Mouse (Mus musculus) liver, embryonic 16.5 days (tissue): ENCODE data around the gene Slc35c2. TPM values are rescaled to one million over a fixed set of nuclear protein-coding genes. Genes with fewer than 3 reads are reported as not detected.
A peak's percentile ranks its signal among the peaks of the same experiment; 100 is the strongest.

ENCODE experiments used
- ATAC-seq: fragments of 200-750 bp; cut with Nextera tagmentation; 2 replicates; pipeline ENCODE4 v1.8.0; 2017; ENCODE audit warnings: low read depth, mild to moderate bottlenecking, moderate number of reproducible peaks, moderate library complexity
- H3K27ac ChIP-seq: fragments of 300-500 bp; sonication (generic); 2 replicates; pipeline ENCODE4 v1.5.1; 2014; ENCODE audit warnings: mild to moderate bottlenecking, low read length
- H3K27me3 ChIP-seq: fragments of 300-500 bp; sonication (generic); 2 replicates; pipeline ENCODE4 v1.6.1; 2014; ENCODE audit warnings: low read depth, low read length, mixed read lengths; ENCODE audit not compliant: control insufficient read depth, insufficient read depth
- H3K36me3 ChIP-seq: fragments of 300-500 bp; sonication (generic); 2 replicates; pipeline ENCODE4 v1.6.1; 2014; ENCODE audit warnings: mild to moderate bottlenecking; ENCODE audit not compliant: control insufficient read depth, insufficient read depth
- H3K4me1 ChIP-seq: fragments of 300-500 bp; sonication (generic); 2 replicates; pipeline ENCODE4 v1.6.1; 2014; ENCODE audit warnings: low read depth, low read length, mixed read lengths; ENCODE audit not compliant: control insufficient read depth
- H3K4me2 ChIP-seq: fragments of 300-500 bp; sonication (generic); 2 replicates; pipeline ENCODE4 v1.6.1; 2014; ENCODE audit warnings: low read depth, low read length, mixed read lengths
- H3K4me3 ChIP-seq: fragments of 300-500 bp; sonication (generic); 2 replicates; pipeline ENCODE4 v1.5.1; 2014; ENCODE audit warnings: low read depth, mild to moderate bottlenecking, low read length
- H3K9ac ChIP-seq: fragments of 300-500 bp; sonication (generic); 2 replicates; pipeline ENCODE4 v1.6.1; 2014; ENCODE audit warnings: low read depth, low read length
- H3K9me3 ChIP-seq: fragments of 300-500 bp; sonication (generic); replicated peaks from 2 replicates; pipeline ENCODE4 v1.6.1; 2016; ENCODE audit warnings: low read length; ENCODE audit not compliant: control insufficient read depth
- WGBS: fragments of 180-500 bp; shearing (Covaris S2); extraction: QIAGEN DNeasy Blood & Tissue Kit; methylation state at CpG from one replicate; pipeline ENCODE4 v1.1.7; 2014; ENCODE audit not compliant: insufficient replicate concordance; 5-methylcytosine and 5-hydroxymethylcytosine counted together
- polyA plus RNA-seq: library from polyadenylated mRNA; unstranded; fragments of >200 nt; fragmentation: Nextera tagmentation; extraction: Ambion mirVana; gene quantifications from 2 replicates; pipeline ENCODE4 v1.2.1, GENCODE M21; 2015

The Slc35c2 gene
- 37.9 and 47.2 TPM in 2 replicates for polyA plus RNA-seq

- Histone ChIP-seq H3K4me1 (peaks cover 36% of the 10 kb centered on the region), H3K4me3 (peak within 1 kb of the TSS; percentile 82), H3K27ac (peak within 1 kb of the TSS; percentile 55), H3K9ac (peak within 1 kb of the TSS; percentile 78), H3K27me3 (no peaks in the 10 kb centered on the region), H3K36me3 (peaks cover 7% of the 10 kb centered on the region; the same call in 1 of the 2 replicates), H3K9me3 (no peaks in the 10 kb centered on the region), H3K4me2 (peak within 1 kb of the TSS; percentile 93)
- WGBS: under 1% methylated on average over 49 of the region's 49 CpGs
- ATAC-seq: peak; percentile 76
These were observed at the start of gene Slc35c2 for GRCm38 (mm10) chr2:165287202-165287984. Gene Slc35c2 (minus strand): TSS chr2:165287869.

GRCm38 (mm10) chr2:165337191-165337590 lies 49.5 kb upstream of the Slc35c2 start:
- H3K27ac ChIP-seq: no peak overlapping the region
- H3K27me3 ChIP-seq: no peaks in the 10 kb centered on the region
- H3K4me2 ChIP-seq: no peak overlapping the region
- H3K9me3 ChIP-seq: no peaks in the 10 kb centered on the region
- WGBS: 22% methylated on average over 3 of the region's 3 CpGs
- no peaks in the 10 kb centered on the region for H3K36me3 ChIP-seq
- no peak overlapping the region for H3K4me3 ChIP-seq
- H3K4me1 ChIP-seq: no peaks in the 10 kb centered on the region; the same call in 1 of the 2 replicates
- H3K9ac ChIP-seq: no peak overlapping the region
- 0 out of 2 replicates have a peak, but pooled peaks have one; percentile 30 for ATAC-seq

- Histone ChIP-seq H3K4me2 (no peak overlapping the region), H3K4me1 (peaks cover 11% of the 10 kb centered on the region), H3K27ac (0 out of 2 replicates have a peak overlapping the region, but pooled peaks have one; percentile 3), H3K27me3 (no peaks in the 10 kb centered on the region), H3K4me3 (no peak overlapping the region), H3K9ac (no peak overlapping the region), H3K36me3 (no peaks in the 10 kb centered on the region), H3K9me3 (no peaks in the 10 kb centered on the region)
- ATAC-seq: no peak
- 33% methylated on average over 14 of the region's 14 CpGs for WGBS
These were observed 45.0 kb upstream of the Slc35c2 start for GRCm38 (mm10) chr2:165332610-165333210.

GRCm38 (mm10) chr2:165329703-165330102 lies 42.0 kb upstream of the Slc35c2 start:
- Histone ChIP-seq H3K27ac (no peak overlapping the region), H3K36me3 (no peaks in the 10 kb centered on the region), H3K4me3 (no peak overlapping the region), H3K4me1 (peaks cover 27% of the 10 kb centered on the region), H3K9me3 (no peaks in the 10 kb centered on the region), H3K27me3 (no peaks in the 10 kb centered on the region), H3K9ac (no peak overlapping the region), H3K4me2 (no peak overlapping the region)
- 3% methylated on average over 3 of the region's 3 CpGs for WGBS
- ATAC-seq: no peak

- no peaks in the 10 kb centered on the region for H3K9me3 ChIP-seq
- 50% methylated on average over 5 of the region's 5 CpGs for WGBS
- ATAC-seq: no peak
- no peaks in the 10 kb centered on the region for H3K27me3 ChIP-seq
- H3K9ac ChIP-seq: no peak overlapping the region
- H3K4me1 ChIP-seq: peaks cover 33% of the 10 kb centered on the region
- no peak overlapping the region for H3K4me2 ChIP-seq
- H3K27ac ChIP-seq: no peak overlapping the region
- no peak overlapping the region for H3K4me3 ChIP-seq
- H3K36me3 ChIP-seq: no peaks in the 10 kb centered on the region
These were observed 41.1 kb upstream of the Slc35c2 start for GRCm38 (mm10) chr2:165328746-165329145.

GRCm38 (mm10) chr2:165327386-165327785 lies 39.7 kb upstream of the Slc35c2 start:
- H3K9ac ChIP-seq: peak overlapping the region; percentile 60; the same call in 1 of the 2 replicates
- no peaks in the 10 kb centered on the region for H3K27me3 ChIP-seq
- WGBS: 40% methylated on average over 7 of the region's 7 CpGs
- H3K4me2 ChIP-seq: peak overlapping the region; percentile 82
- H3K4me3 ChIP-seq: peak overlapping the region; percentile 87
- peaks cover 34% of the 10 kb centered on the region for H3K4me1 ChIP-seq
- no peak for ATAC-seq
- H3K9me3 ChIP-seq: no peaks in the 10 kb centered on the region
- no peaks in the 10 kb centered on the region for H3K36me3 ChIP-seq
- no peak overlapping the region for H3K27ac ChIP-seq

- Histone ChIP-seq H3K27ac (peak within 1 kb of the TSS; percentile 21; the same call in 1 of the 2 replicates), H3K4me1 (peaks cover 42% of the 10 kb centered on the region), H3K27me3 (no peaks in the 10 kb centered on the region), H3K4me2 (peak within 1 kb of the TSS; percentile 92), H3K4me3 (peak within 1 kb of the TSS; percentile 87), H3K36me3 (no peaks in the 10 kb centered on the region), H3K9me3 (no peaks in the 10 kb centered on the region), H3K9ac (peak within 1 kb of the TSS; percentile 89)
- under 1% methylated on average over 55 of the region's 55 CpGs for WGBS
- ATAC-seq: peak; percentile 98
These were observed 38.9 kb upstream of the Slc35c2 start, which contains the start of gene Elmo2 for GRCm38 (mm10) chr2:165326304-165327190. Gene Elmo2 (minus strand): TSS chr2:165326479.

- peaks cover 47% of the 10 kb centered on the region for H3K4me1 ChIP-seq
- peak overlapping the region; percentile 87 for H3K4me3 ChIP-seq
- H3K4me2 ChIP-seq: peak overlapping the region; percentile 92
- ATAC-seq: peak; percentile 9
- 3% methylated on average over 30 of the region's 30 CpGs for WGBS
- H3K27ac ChIP-seq: peak overlapping the region; percentile 21; the same call in 1 of the 2 replicates
- H3K9ac ChIP-seq: peak overlapping the region; percentile 89
- H3K36me3 ChIP-seq: no peaks in the 10 kb centered on the region
- H3K9me3 ChIP-seq: no peaks in the 10 kb centered on the region
- H3K27me3 ChIP-seq: no peaks in the 10 kb centered on the region
These were observed 38.0 kb upstream of the Slc35c2 start for GRCm38 (mm10) chr2:165325521-165326303.
